Comparison of ENCODE assay signal across 12 mouse cellular contexts in the genomic region with DNA sequence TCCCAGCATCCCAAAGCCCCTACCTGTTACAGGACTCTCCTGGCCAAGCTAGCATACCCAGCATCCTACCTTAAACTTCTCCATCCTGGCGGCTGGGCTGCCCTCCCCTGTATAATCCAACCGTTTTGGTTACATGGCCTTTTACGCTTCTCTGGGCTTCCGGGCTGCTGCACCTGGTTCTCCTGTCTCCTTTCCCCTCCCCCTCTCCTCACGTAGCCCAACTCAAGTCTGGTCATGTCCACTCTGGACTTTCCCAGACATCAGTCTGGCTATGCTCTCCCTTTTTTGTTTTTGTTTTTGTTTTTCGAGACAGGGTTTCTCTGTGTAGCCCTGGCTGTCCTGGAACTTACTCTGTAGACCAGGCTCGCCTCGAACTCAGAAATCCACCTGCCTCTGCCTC.
"Had no signal": no experiment of that assay in that cellular context is flagged by ENCODE, and none has a peak within 500 bp of the region (broad histone marks: within the 10 kb centered on the region; RNA-seq: fewer than 3 reads in every experiment).

No protein-coding gene starts in this region.

- H3K4me3 ChIP-seq: layer of hippocampus, adult 2 months; liver, embryonic 13.5 days had no signal

- DNase-seq: kidney, adult 18-20 months; kidney, postnatal 25 days; layer of hippocampus, adult 9-11 months; liver, embryonic 13.5 days; lung, adult 2 months; lung, postnatal 14 days; lung, postnatal 4 days; midbrain, embryonic 14.5 days; thymus, adult 18-20 months; thymus, postnatal 4 days had no signal

- H3K27me3 ChIP-seq: liver, embryonic 13.5 days had no signal

- H3K27ac ChIP-seq: layer of hippocampus, adult 2 months; liver, embryonic 13.5 days; stomach, postnatal 0 days had no signal
